Mouse (Mus musculus) heart, adult 2 months (tissue): ENCODE data around the gene Grtp1. TPM values are rescaled to one million over a fixed set of nuclear protein-coding genes. Genes with fewer than 3 reads are reported as not detected.

Experiments used
- DNase-seq, 2 experiments: peaks; one replicate each; pipeline ENCODE4 v3.0.0; 2021
- H3K27ac ChIP-seq: fragments of 200-600 bp; 2 replicates; pipeline ENCODE4 v1.8.1; 2022
- H3K27me3 ChIP-seq: fragments of 200-500 bp; 2 replicates; pipeline ENCODE4 v1.6.1; 2012; ENCODE audit warnings: mild to moderate bottlenecking, low read length, inconsistent platforms, mixed read lengths; ENCODE audit not compliant: control insufficient read depth, insufficient read depth
- H3K36me3 ChIP-seq: fragments of 200-500 bp; 2 replicates; pipeline ENCODE4 v1.6.1; 2012; ENCODE audit warnings: low read length, inconsistent platforms; ENCODE audit not compliant: control insufficient read depth, insufficient read depth
- H3K4me1 ChIP-seq: fragments of 200-500 bp; 2 replicates; pipeline ENCODE4 v1.6.1; 2011; ENCODE audit warnings: low read length; ENCODE audit not compliant: control insufficient read depth, insufficient read depth
- H3K4me3 ChIP-seq: fragments of 200-600 bp; 2 replicates; pipeline ENCODE4 v1.8.1; 2022
- H3K79me2 ChIP-seq: fragments of 200-500 bp; replicated peaks from 2 replicates; pipeline ENCODE4 v1.6.1; 2012; ENCODE audit warnings: mild to moderate bottlenecking, inconsistent platforms, low read length, moderate library complexity, mixed read lengths; ENCODE audit not compliant: control insufficient read depth, insufficient read depth
- H3K9ac ChIP-seq: fragments of 200-500 bp; 2 replicates; pipeline ENCODE4 v1.6.1; 2012; ENCODE audit warnings: low read depth, mild to moderate bottlenecking, control low read depth, inconsistent platforms, low read length, mixed read lengths
- CTCF ChIP-seq: fragments of 200-600 bp; IDR thresholded peaks from 2 replicates; pipeline ENCODE4 v1.8.1; 2022; ENCODE audit warnings: antibody characterized with exemption, mild to moderate bottlenecking, moderate library complexity
- EP300 ChIP-seq: fragments of 200-500 bp; IDR thresholded peaks from 2 replicates; pipeline ENCODE4 v1.6.1; 2011; ENCODE audit warnings: low read depth, low read length, control low read depth; ENCODE audit not compliant: insufficient read depth
- POLR2A ChIP-seq: fragments of 200-500 bp; IDR thresholded peaks from 2 replicates; pipeline ENCODE4 v1.6.1; 2011; ENCODE audit warnings: mild to moderate bottlenecking, low read depth, low read length, control low read depth; ENCODE audit not compliant: insufficient read depth
- WGBS: fragments of 180-500 bp; shearing (Covaris S2); methylation state at CpG from one replicate; pipeline ENCODE4 v1.1.7; 2018; 5-methylcytosine and 5-hydroxymethylcytosine counted together
- intact Hi-C: fragments of 180-260 bp; cut with DNase I; formaldehyde crosslinking; loops from one replicate; pipeline ENCODE4 v1.15.1; 2025
- polyA plus RNA-seq: library from polyadenylated mRNA; depleted of rRNA; stranded (reverse); fragments of >200 nt; gene quantifications from 2 replicates; pipeline ENCODE4 v1.2.3, GENCODE M21; 2012
- total RNA-seq, 2 experiments: library from RNA; stranded (reverse); gene quantifications; 2 replicates each; pipeline ENCODE4 v1.2.3; 2021

The Grtp1 gene
- total and polyA plus RNA-seq, 3 experiments: 3.8 to 5.1 (median 3.9) TPM

GRCm38 (mm10) chr8:13164361-13164760 lies 36.1 kb downstream of the Grtp1 start:
- H3K79me2 ChIP-seq: peaks cover 10% of the 10 kb centered on the region
- no peak overlapping the region for H3K9ac ChIP-seq
- no peak overlapping the region for H3K4me3 ChIP-seq
- H3K27me3 ChIP-seq: no peaks in the 10 kb centered on the region
- WGBS: 53% methylated on average over 5 of the region's 5 CpGs
- TF ChIP-seq POLR2A (no peak), CTCF (no peak), EP300 (no peak)
- peaks cover 12% of the 10 kb centered on the region for H3K4me1 ChIP-seq
- DNase-seq: no peak
- H3K27ac ChIP-seq: no peak overlapping the region
- intact Hi-C loops: loop anchor here (5.0 kb wide), 1 partner anchor 407 kb away; the partner anchor contains the start of gene Atp11a
- peaks cover 15% of the 10 kb centered on the region for H3K36me3 ChIP-seq

GRCm38 (mm10) chr8:13163563-13163962 lies 36.9 kb downstream of the Grtp1 start:
- no peak overlapping the region for H3K4me3 ChIP-seq
- WGBS: 21% methylated on average over 1 of the region's 1 CpGs

GRCm38 (mm10) chr8:13162098-13162497 lies 38.3 kb downstream of the Grtp1 start:
- Histone ChIP-seq H3K27me3 (no peaks in the 10 kb centered on the region), H3K4me1 (peaks cover 15% of the 10 kb centered on the region), H3K36me3 (peaks cover 9% of the 10 kb centered on the region), H3K79me2 (peaks cover 8% of the 10 kb centered on the region), H3K9ac (peak overlapping the region; percentile 33; the same call in 1 of the 2 replicates), H3K4me3 (no peak overlapping the region), H3K27ac (peak overlapping the region; percentile 59)
- 61% methylated on average over 6 of the region's 6 CpGs for WGBS
- intact Hi-C loops: loop anchor here (5.0 kb wide), 1 partner anchor 405 kb away; the partner anchor contains the start of gene Atp11a
- TF ChIP-seq EP300: no peak
- no peak for TF ChIP-seq CTCF
- no peak for TF ChIP-seq POLR2A
- DNase-seq: peak in 1 of 2 experiments; percentile 49

More at GRCm38 (mm10) chr8:13163563-13163962, 36.9 kb downstream of the Grtp1 start:
- Histone ChIP-seq H3K27me3 (no peaks in the 10 kb centered on the region), H3K36me3 (peaks cover 11% of the 10 kb centered on the region), H3K79me2 (peaks cover 10% of the 10 kb centered on the region), H3K9ac (no peak overlapping the region), H3K4me1 (peaks cover 14% of the 10 kb centered on the region), H3K27ac (no peak overlapping the region)
- intact Hi-C loops: loop anchor here (5.0 kb wide), 1 partner anchor 406 kb away; the partner anchor contains the start of gene Atp11a
- no peak for DNase-seq
- TF ChIP-seq EP300 (no peak), CTCF (no peak), POLR2A (no peak)

- no peak for DNase-seq
- peaks cover 8% of the 10 kb centered on the region for H3K79me2 ChIP-seq
- peaks cover 16% of the 10 kb centered on the region for H3K4me1 ChIP-seq
- peaks cover 9% of the 10 kb centered on the region for H3K36me3 ChIP-seq
- no peak overlapping the region for H3K4me3 ChIP-seq
- no peak overlapping the region for H3K9ac ChIP-seq
- WGBS: 61% methylated on average over 3 of the region's 3 CpGs
- TF ChIP-seq CTCF: no peak
- no peak for TF ChIP-seq POLR2A
- TF ChIP-seq EP300: no peak
- H3K27me3 ChIP-seq: no peaks in the 10 kb centered on the region
- H3K27ac ChIP-seq: peak overlapping the region; percentile 86; the same call in 1 of the 2 replicates
- intact Hi-C loops: loop anchor here (5.0 kb wide), 1 partner anchor 403 kb away; the partner anchor contains the start of gene Atp11a
Measured at GRCm38 (mm10) chr8:13160691-13161090, 39.7 kb downstream of the Grtp1 start.

- H3K36me3 ChIP-seq: peaks cover 9% of the 10 kb centered on the region
- peak overlapping the region; percentile 98 for H3K9ac ChIP-seq
- intact Hi-C loops: loop anchor here (2.0 to 10.0 kb wide), 3 partner anchors 45 to 128 kb away; partner anchors contain the start of genes Cul4a, Dcun1d2, Grtp1 and Pcid2
- H3K79me2 ChIP-seq: peaks cover 5% of the 10 kb centered on the region
- H3K4me1 ChIP-seq: peaks cover 16% of the 10 kb centered on the region
- peak overlapping the region; percentile 80 for H3K4me3 ChIP-seq
- TF ChIP-seq EP300: no peak
- no peak for TF ChIP-seq POLR2A
- TF ChIP-seq CTCF: no peak
- no peaks in the 10 kb centered on the region for H3K27me3 ChIP-seq
- peak overlapping the region; percentile 86 for H3K27ac ChIP-seq
- DNase-seq: no peak
- WGBS: 0% methylated on average over 41 of the region's 49 CpGs
Measured at GRCm38 (mm10) chr8:13159377-13159881, 41.0 kb downstream of the Grtp1 start.
